Mouse (Mus musculus) B cell, adult 2 months (primary cell): Measurements from ENCODE around the gene Srrm4.
A peak's percentile ranks its signal among the peaks of the same experiment; 100 is the strongest.

Source experiments
- DNase-seq, 2 experiments: peaks; one replicate each; pipeline ENCODE4 v3.0.0; 2022

Srrm4 gene

GRCm38 (mm10) chr5:116486135-116486534 lies 105.5 kb downstream of the Srrm4 start:
- DNase-seq: no peak

- no peak for DNase-seq
These were observed 106.5 kb downstream of the Srrm4 start for GRCm38 (mm10) chr5:116485069-116485468.

GRCm38 (mm10) chr5:116484236-116484635 lies 107.4 kb downstream of the Srrm4 start:
- DNase-seq: no peak

GRCm38 (mm10) chr5:116478607-116479371 lies 112.8 kb downstream of the Srrm4 start:
- no peak for DNase-seq

GRCm38 (mm10) chr5:116476006-116476405 lies 115.6 kb downstream of the Srrm4 start:
- peak; percentile 2 to 6 for DNase-seq

- no peak for DNase-seq
These were observed 130.1 kb downstream of the Srrm4 start for GRCm38 (mm10) chr5:116461354-116462042.

GRCm38 (mm10) chr5:116459970-116460369 lies 131.6 kb downstream of the Srrm4 start:
- DNase-seq: no peak

- no peak for DNase-seq
These were observed 133.8 kb downstream of the Srrm4 start for GRCm38 (mm10) chr5:116457791-116458190.

- no peak for DNase-seq
These were observed 134.7 kb downstream of the Srrm4 start for GRCm38 (mm10) chr5:116456796-116457515.

GRCm38 (mm10) chr5:116453401-116453851 lies 138.2 kb downstream of the Srrm4 start:
- DNase-seq: no peak

GRCm38 (mm10) chr5:116450901-116451300 lies 140.7 kb downstream of the Srrm4 start:
- DNase-seq: no peak

- DNase-seq: no peak
These were observed 141.9 kb downstream of the Srrm4 start for GRCm38 (mm10) chr5:116449522-116450225.

- DNase-seq: no peak
These were observed 143.0 kb downstream of the Srrm4 start for GRCm38 (mm10) chr5:116448409-116449191.

- DNase-seq: no peak
These were observed 143.7 kb downstream of the Srrm4 start for GRCm38 (mm10) chr5:116447821-116448350.

GRCm38 (mm10) chr5:116446552-116446951 lies 145.1 kb downstream of the Srrm4 start:
- DNase-seq: no peak

GRCm38 (mm10) chr5:116445634-116446367 lies 145.8 kb downstream of the Srrm4 start:
- no peak for DNase-seq

- DNase-seq: no peak
These were observed 147.1 kb downstream of the Srrm4 start for GRCm38 (mm10) chr5:116444517-116444916.

- no peak for DNase-seq
These were observed 148.1 kb downstream of the Srrm4 start for GRCm38 (mm10) chr5:116443459-116443940.

GRCm38 (mm10) chr5:116442697-116443458 lies 148.7 kb downstream of the Srrm4 start:
- DNase-seq: no peak

GRCm38 (mm10) chr5:116440251-116440650 lies 151.4 kb downstream of the Srrm4 start:
- no peak for DNase-seq
